Mouse (Mus musculus) ES-E14 (cell line): ENCODE measurements around the gene Dnah8. TPM values are rescaled to one million over a fixed set of nuclear protein-coding genes. Genes with fewer than 3 reads are reported as not detected.

Experiments
- DNase-seq: peaks from one replicate; pipeline ENCODE4 v3.0.0-alpha.2; 2013; ENCODE audit warnings: low read depth, low spot score
- H3K27ac ChIP-seq: 2 replicates; pipeline ENCODE4 v1.5.1; 2012; ENCODE audit warnings: low read depth, mild to moderate bottlenecking, low read length, moderate library complexity, mixed read lengths; ENCODE audit not compliant: poor library complexity, insufficient read depth, severe bottlenecking
- H3K36me3 ChIP-seq: 2 replicates; pipeline ENCODE4 v1.6.1; 2012; ENCODE audit warnings: mild to moderate bottlenecking, low read length, moderate library complexity, mixed read lengths; ENCODE audit not compliant: control insufficient read depth, poor library complexity, insufficient read depth, severe bottlenecking
- H3K4me1 ChIP-seq, 2 experiments: fragments of 150-350 bp in 1 of 2; sonication (generic) in 1 of 2; 2 replicates each; pipeline ENCODE4 v1.6.1; 2012; ENCODE audit warnings: low read length in 2 of 2, mild to moderate bottlenecking in 1 of 2, mixed read lengths in 1 of 2; ENCODE audit not compliant: control insufficient read depth in 2 of 2, insufficient read depth in 2 of 2, poor library complexity in 1 of 2
- H3K4me3 ChIP-seq, 2 experiments: fragments of 150-350 bp in 1 of 2; sonication (generic) in 1 of 2; 2 replicates each; pipeline ENCODE4 v1.5.1; 2012; ENCODE audit warnings: low read length in 2 of 2, low read depth in 1 of 2, mild to moderate bottlenecking in 1 of 2, mixed read lengths in 1 of 2; ENCODE audit not compliant: insufficient read depth in 1 of 2, poor library complexity in 1 of 2, severe bottlenecking in 1 of 2
- H3K9ac ChIP-seq: 2 replicates; pipeline ENCODE4 v1.6.1; 2012; ENCODE audit warnings: low read depth, mild to moderate bottlenecking, low read length, mixed read lengths; ENCODE audit not compliant: poor library complexity, insufficient read depth, severe bottlenecking
- H3K9me3 ChIP-seq: fragments of 150-350 bp; sonication (generic); 2 replicates; pipeline ENCODE4 v1.6.1; 2012; ENCODE audit warnings: low read depth, mild to moderate bottlenecking, low read length; ENCODE audit not compliant: control insufficient read depth, insufficient read depth
- CHD2 ChIP-seq: IDR thresholded peaks from 2 replicates; pipeline ENCODE4 v1.6.1; 2014; ENCODE audit warnings: mild to moderate bottlenecking, low read depth, low read length, inconsistent platforms
- ZNF384 ChIP-seq: IDR thresholded peaks from 2 replicates; pipeline ENCODE4 v1.6.1; 2012; ENCODE audit warnings: low read depth, low read length, inconsistent platforms
- in situ Hi-C, 2 experiments: fragments of 600-800 bp; cut with MboI; formaldehyde crosslinking; loops; one replicate each; pipeline ENCODE4 v1.15.1; 2025; ENCODE audit warnings: low sequenced_read_pairs in 2 of 2, inconsistent platforms in 1 of 2; ENCODE audit not compliant: unreplicated experiment in 2 of 2
- total RNA-seq: library from RNA; depleted of rRNA; stranded (reverse); fragments of 300-350 nt; gene quantifications from 2 replicates; pipeline ENCODE4 v1.2.3, GENCODE M21; 2012; rRNA removed

Gene Dnah8
- total RNA-seq, 1 experiment, result 19.5 TPM

DNA sequence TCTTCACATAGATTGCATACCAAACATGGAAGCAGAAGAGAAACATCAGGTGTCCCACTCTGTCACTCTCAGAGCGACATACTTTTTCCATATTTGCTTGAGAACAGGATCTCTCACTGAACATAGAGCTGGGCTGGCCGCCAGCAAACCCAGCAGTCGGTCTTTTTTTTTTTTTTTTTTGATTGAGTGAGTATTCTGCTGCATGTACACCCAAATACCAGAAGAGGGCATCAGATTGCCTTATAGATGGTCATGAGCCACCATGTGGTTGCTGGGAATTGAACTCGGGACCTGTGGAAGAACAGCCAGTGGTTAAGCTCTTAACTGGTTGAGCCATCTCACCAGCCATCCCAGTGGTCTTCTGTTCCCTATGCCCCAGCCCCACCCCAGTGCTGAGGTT is 299.4 kb downstream of the Dnah8 start:
- TF ChIP-seq CHD2 (no peak), ZNF384 (peak; percentile 96)
- no peak overlapping the region for H3K27ac ChIP-seq
- in situ Hi-C loops, result loop anchor here (5.0 kb wide), 1 partner anchor 471 kb away; no protein-coding TSS in a partner anchor
- H3K4me3 ChIP-seq, result no peak overlapping the region
- H3K9me3 ChIP-seq, result no peaks in the 10 kb centered on the region
- no peaks in the 10 kb centered on the region; the same call in 1 of the 2 replicates for H3K36me3 ChIP-seq
- H3K4me1 ChIP-seq, result no peaks in the 10 kb centered on the region
- H3K9ac ChIP-seq, result no peak overlapping the region
- DNase-seq, result no peak

Other genes with a start within 250 kb of the Dnah8 start
- 28.2 and 34.8 TPM in 2 replicates for gene Btbd9, start 47.9 kb upstream of the Dnah8 start, total RNA-seq
- gene Glo1, start 2.5 kb downstream of the Dnah8 start, total RNA-seq, result 283 and 284 TPM in 2 replicates